Mouse (Mus musculus) C3H10T1/2 (cell line): ENCODE data around the gene Gm30302. TPM values are rescaled to one million over a fixed set of nuclear protein-coding genes. Genes with fewer than 3 reads are reported as not detected.

ENCODE experiments used
- polyA plus RNA-seq, 2 experiments: library from polyadenylated mRNA; unstranded; fragments of >200 nt; fragmentation: generic; extraction: Trizol; gene quantifications; one replicate each; pipeline ENCODE4 v1.2.1; 2012; ENCODE audit warnings: missing spikeins in 2 of 2

Gm30302 gene
- polyA plus RNA-seq, result not detected

GRCm38 (mm10) chr13:49798901-49799300 lies at the start of gene Gm30302:
Gene Gm30302, minus strand, starts transcription at chr13:49799001.

Other genes starting within 250 kb of the Gm30302 start
- gene Omd, start 216.5 kb downstream of the Gm30302 start, polyA plus RNA-seq, result 1 to 10 TPM in 1 of 2 experiments, under 1 TPM in 1; 0.09 to 3.2 TPM
- 10 to 100 TPM in 1 of 2 experiments, under 1 TPM in 1; 0.40 to 63.1 TPM for gene Ogn, start 191.0 kb downstream of the Gm30302 start, polyA plus RNA-seq
- gene Cenpp, start 146.2 kb downstream of the Gm30302 start, polyA plus RNA-seq, result 10 to 100 TPM in 1 of 2 experiments, 1 to 10 TPM in 1; 1.3 to 12.9 TPM
- under 1 TPM; 0.26 to 0.76 TPM for gene Nol8, start 145.9 kb downstream of the Gm30302 start, polyA plus RNA-seq
- 10 to 100 TPM in 1 of 2 experiments, 1 to 10 TPM in 1; 9.9 to 18.0 TPM for gene Iars, start 116.9 kb downstream of the Gm30302 start, polyA plus RNA-seq